Mouse (Mus musculus) CD4-positive helper T cell, adult 2 months (primary cell): ENCODE measurements around the gene Epb41l4b.

Experiments used
- DNase-seq: peaks from one replicate; pipeline ENCODE4 v3.0.0-alpha.2; 2012; ENCODE audit warnings: low read depth, missing footprints, low spot score

Epb41l4b gene

DNA sequence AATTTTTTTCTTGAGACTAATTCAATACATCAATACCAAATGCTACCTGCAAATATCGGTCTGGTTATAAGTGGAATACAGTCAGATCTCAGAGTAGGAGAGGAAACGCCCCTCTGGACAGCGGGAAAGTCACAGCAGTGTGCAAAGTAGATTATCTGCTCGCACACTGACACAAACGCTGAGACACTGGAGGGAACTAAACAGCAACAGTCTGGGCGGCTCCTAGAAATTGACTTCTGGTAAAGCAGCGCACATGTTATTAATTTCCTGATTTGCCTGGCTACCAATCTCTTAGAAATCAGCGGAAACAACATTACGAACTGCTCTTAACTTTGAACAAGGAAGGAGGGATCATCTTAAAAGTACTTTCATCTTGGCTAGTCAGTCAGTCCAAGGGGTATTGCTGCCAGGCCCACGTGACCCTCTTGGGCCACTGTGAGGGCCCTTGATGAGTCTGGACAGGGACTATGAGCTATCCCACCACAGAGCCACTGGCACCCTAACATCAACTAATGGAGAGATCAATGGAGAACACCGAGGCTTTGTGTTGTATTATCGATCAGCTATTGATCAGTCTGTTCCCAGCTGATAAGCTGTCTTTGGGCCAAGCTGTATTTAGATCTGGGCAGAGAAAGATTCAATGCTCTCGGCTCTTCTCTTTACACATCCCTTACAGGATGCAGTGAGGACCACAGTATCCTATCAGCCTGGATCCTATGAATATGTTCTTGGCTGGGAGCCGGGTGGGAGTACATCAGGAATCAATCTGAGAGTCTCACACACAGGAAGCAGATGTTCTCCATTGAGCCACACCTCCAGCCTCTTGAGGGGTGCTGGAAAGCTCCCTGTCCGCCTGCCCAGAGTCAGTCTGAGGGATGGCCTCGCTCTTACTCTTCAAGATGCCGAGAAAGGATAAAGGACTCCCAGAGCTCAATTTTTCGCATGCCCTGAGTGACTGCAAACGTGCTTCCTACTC is 28.3 kb downstream of the Epb41l4b start:
- DNase-seq = no peak

DNA sequence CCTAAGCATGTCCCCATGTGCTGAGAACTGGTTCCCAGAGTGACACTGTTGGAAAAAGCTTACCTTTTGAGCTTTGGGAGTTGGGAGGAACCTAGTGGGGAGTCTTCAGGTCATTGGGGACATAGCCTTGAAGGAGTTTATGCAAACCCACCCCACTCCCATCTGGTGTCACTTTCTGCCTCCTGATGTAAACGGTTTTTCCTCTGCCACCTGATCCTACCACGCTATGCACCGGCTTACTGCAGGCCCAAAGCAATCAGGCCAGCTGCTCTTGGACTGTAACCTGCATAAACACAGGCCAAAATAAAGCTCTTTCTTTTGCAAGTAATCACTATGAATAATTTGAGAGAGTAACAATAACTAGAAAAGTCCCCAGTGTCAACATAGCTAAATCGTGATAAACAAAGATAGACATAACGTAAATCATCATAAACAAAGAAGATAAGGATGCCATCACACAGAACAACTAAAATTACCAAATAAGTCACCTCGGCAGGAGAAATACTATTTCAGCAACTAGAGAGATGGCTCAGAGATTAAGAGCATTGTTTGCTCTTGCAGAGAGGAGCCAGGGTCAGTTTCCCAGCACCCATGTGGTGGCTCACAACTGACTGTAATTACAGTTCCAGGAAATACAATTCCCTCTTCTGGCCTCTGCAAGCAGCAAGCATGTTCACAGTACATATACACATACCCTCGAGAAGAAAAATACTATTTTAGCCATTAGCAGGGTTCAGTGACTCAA is 29.6 kb downstream of the Epb41l4b start:
- DNase-seq = no peak

- DNase-seq = no peak
Observed at GRCm38 (mm10) chr4:57111992-57112540, 31.2 kb downstream of the Epb41l4b start.

DNA sequence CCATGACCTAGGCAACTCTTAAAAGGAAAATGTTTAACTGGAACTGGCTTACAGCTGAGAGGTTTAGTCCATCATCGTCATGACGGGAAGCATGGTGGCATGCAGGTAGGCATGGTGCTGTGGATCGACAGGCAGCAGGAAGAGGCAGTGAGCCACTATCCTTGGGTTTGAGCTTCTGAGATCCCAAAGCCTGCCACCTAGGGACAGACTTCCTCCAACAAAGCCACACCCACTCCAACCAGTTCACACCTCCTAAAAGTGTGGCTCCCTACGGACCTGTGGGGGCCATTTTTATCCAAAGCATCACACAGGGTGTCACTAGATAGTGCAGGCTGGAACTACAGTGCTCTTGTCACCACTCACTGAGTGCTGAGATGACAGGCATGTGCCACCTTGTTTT is 31.8 kb downstream of the Epb41l4b start:
- no peak for DNase-seq

- DNase-seq = no peak
Observed at GRCm38 (mm10) chr4:57109543-57109942, 33.7 kb downstream of the Epb41l4b start.

DNA sequence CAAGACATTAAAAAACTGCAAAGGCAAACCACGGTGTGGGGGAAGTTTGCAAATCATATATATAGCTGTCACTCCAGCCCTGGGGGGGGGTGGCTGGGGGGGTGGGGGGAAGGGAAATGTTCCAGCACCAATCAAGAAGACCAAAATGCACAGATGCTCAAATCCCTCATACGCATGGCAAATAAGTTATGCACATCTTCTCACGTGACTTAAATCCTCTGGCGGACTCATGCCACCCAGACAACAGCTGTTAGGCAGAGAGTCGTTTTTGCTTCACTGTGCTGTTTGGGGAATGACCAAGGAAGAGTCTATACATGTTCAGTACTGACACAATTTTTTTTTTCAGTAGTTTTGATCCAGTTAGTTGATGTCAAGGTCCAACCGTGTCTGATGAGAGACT is 37.9 kb downstream of the Epb41l4b start:
- DNase-seq = no peak

DNA sequence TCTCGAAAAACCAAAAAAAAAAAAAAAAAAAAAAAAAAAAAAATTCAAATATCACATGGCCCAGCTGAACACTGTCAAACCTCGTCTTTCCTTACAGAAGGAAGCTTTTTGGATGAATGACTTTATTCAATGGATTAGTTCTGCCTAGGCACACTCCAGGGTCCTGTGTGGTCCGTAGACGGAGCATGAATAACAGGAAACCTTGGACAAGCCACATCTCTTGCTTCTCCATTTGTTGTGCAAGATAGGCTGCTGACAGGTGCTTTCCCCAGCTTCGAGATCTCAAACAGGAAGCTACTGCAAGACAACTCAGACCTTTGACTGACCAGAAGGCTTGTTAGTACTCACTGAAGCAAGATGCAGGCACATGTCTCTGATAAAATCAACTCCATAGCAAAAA is 39.4 kb downstream of the Epb41l4b start:
- no peak for DNase-seq

GRCm38 (mm10) chr4:57101095-57101494 is 42.1 kb downstream of the Epb41l4b start:
- no peak for DNase-seq

DNA sequence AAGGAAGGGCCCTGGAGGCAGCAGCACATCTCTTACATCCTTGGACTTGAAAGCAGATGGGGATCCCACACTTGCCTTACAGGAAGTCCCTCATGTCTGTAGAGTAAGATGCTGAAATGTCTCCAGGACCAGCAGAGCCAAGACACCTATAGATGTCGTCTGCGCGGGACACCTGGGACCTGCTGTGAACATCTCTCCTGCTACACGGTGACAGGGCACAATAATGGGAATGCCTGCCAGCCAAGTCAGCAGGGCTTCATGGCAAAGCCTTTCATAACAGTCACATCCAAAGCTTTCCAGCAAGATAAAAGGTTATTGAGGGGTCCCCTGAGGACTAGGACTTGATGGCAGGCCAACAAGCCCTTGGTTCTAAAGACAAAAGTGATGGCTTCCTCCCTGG is 45.8 kb downstream of the Epb41l4b start:
- no peak for DNase-seq

DNA sequence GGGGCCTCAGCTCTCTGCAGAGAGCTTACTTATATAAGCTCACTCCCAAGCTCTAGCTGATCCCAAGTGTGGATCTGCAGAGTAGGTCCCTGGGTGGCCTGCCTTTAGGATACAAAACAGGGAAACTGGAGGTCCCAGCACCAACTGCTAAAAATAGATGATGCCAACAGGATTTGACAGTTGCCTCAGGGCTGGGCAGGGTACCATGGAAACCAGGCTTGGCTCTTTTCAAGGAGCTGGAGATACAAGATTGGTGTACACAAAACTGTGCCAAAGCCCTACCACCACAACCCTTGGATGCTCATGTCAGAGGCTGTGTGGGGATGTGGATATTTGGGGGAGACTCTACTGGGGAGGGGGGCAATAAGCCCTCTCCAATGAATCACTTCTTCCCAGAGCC is 47.7 kb downstream of the Epb41l4b start:
- DNase-seq = no peak

DNA sequence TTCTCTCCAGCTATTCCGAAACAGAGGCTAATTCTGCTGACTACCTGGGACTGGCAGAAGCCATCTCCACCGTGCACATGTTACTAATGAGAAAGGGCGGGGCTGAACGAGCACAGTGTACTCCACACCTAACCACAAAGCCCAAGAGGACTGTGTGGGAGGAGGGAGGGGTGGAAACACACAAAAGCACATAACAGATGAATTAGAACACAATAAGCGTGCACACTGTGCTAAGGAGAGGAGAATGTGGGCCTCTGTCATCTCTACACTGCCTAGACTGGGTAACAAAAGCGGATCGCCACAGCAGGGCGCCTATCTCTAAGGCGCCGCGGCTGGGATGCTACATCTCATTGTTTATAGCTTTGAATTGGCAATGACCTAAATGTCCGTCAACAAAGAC is 51.9 kb downstream of the Epb41l4b start:
- DNase-seq = peak; percentile 53

- no peak for DNase-seq
Observed at GRCm38 (mm10) chr4:57088301-57088700, 54.9 kb downstream of the Epb41l4b start.

- no peak for DNase-seq
Observed at GRCm38 (mm10) chr4:57085750-57086400, 57.4 kb downstream of the Epb41l4b start.

DNA sequence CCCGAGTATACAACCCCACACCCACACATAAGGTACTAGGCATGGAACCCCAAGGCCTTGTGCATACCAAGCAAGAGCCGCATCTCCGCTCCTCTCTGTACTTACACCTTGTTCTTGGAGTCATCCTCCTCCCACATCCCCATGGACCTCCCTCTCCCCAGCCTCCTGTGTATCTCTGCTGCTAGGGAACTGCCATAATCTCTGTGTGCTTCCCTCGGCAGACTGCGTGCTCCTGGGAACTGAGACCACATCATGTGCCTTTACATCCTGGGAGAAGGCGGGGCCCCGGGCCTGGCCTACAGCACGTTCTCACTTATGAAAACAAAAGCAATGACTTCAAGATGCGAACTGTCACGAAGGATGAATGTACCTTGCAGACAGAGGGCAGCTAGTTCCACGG is 59.6 kb downstream of the Epb41l4b start:
- no peak for DNase-seq

GRCm38 (mm10) chr4:57082775-57083428 is 60.3 kb downstream of the Epb41l4b start:
- peak; percentile 15 for DNase-seq

- no peak for DNase-seq
Observed at GRCm38 (mm10) chr4:57081463-57081862, 61.8 kb downstream of the Epb41l4b start.

GRCm38 (mm10) chr4:57073843-57074242 is 69.4 kb downstream of the Epb41l4b start:
- DNase-seq = no peak

DNA sequence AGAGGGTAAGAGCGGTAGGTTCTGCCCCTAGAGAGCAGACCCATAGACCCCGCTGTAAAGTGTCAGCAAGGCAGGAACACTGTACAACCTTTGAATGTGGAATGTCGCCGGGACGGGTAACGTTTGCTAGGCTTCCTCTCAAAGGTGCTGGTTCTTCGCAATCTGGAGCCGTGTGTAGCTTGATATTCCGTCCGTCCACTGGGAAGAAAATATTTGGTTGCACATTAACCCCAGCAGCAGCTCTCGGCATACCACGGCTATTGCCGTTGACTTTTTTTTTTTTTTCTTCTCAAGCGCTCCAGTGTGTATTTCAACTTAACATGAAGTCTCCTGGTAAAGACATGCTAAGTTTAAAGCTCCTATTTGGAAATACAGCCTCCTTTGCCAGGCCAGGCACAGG is 70.1 kb downstream of the Epb41l4b start:
- no peak for DNase-seq

DNA sequence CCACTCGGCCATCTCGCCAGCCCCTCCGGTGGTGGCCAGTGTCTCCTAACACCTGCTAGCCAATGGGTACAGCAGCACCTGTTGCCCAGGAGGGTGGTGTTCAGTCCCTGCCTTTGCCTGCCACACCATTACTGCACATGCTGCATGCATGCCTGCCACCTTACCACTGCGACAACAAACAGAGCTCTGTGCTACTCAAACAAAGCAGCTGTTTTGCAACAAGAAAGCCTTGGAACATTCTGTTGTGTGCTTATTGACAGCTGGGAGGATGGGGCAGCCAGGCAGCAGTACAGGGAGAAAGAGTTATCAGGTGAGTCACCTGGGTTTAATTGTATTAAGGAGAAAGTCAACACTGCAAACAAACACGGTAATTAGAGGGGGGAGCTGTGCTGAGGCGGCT is 72.6 kb downstream of the Epb41l4b start:
- no peak for DNase-seq

GRCm38 (mm10) chr4:57068397-57068796 is 74.8 kb downstream of the Epb41l4b start:
- DNase-seq = no peak

DNA sequence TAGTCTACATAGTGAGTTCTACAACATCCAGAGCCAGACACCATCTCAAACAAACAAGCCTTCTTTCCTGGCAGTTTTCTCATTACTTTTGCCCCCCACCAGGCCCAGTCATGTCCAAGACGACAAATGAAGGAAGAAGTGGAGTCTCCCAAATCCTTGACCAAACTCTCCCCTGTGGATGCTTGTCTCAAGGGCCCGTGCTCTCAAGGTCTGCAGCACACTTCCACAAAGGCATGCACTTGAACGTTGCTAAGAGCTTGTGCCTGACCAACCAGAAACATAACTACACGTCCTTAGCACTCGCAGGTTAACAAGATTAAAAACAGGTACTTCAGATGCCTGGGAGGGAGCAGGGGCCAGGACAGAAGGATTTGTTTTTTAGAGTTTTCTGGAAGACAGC is 75.4 kb downstream of the Epb41l4b start:
- no peak for DNase-seq
